Mouse (Mus musculus) hindlimb bud, embryonic 11.5 days (tissue): ENCODE results near the gene Npas2.

Experiments used
- DNase-seq: peaks from one replicate; pipeline ENCODE4 v3.0.0-alpha.2; 2012; ENCODE audit warnings: low read depth, low spot score; ENCODE audit errors: extremely low spot score

The Npas2 gene

DNA sequence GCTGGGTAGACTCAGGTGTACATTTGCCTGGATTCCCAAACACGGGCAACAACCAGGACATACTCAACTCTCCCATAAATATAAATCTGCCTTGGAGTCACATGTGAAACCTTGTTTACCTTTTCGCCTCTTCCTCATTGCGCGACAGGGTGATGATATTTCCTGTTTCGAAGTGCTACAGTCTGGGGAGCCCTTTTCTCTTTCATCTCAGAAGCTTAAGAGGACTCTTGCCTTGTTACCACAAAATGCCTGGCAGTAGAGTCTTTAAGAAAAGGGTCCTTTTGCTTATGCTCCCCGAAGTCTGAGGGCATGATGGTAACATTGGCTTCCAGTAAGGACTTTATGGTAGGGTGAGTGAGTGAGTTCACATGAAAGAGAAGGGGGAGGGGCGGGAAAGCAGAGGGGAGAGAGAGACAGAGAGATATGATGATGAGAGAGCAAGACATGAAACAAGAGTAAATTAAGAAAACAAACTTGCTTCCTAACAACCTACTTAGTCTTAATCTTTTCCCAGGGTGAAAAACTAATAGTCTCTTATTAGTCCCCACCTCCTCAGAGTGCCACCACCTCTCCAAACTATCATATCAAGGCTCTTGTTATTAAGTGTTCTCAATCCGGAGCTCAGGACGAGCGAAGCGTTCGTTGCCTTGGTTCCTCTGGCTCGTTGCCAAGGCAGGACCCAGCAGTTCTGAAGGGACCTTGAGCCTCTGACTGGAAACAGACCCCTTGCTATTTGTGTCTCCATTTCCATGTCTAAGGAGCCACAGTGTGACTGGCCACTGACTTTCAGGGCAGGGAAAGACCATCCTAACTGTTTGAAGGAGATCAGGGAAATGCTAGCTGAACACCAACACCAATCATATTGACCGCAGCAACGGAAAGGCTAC is 87.7 kb downstream of the Npas2 start:
- no peak for DNase-seq

DNA sequence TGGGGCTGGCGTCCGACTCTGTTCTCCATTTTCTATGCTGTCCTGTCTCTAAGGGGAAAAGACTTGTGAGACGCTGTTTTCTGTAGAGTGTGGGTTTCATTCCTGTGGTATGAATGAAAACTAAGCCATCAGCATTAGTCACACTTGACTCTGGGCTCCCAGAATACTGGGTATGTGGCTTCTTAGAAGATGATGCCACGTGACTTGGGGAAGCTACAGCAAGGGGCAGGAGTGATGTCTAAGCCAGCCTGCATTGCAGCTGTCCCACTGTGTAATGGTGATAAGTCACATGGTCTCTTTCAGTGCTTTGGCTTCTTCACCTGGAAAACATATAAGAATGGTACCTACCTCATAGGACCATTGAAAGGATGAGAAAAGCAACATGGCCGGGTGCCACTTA is 88.4 kb downstream of the Npas2 start:
- DNase-seq = no peak

DNA sequence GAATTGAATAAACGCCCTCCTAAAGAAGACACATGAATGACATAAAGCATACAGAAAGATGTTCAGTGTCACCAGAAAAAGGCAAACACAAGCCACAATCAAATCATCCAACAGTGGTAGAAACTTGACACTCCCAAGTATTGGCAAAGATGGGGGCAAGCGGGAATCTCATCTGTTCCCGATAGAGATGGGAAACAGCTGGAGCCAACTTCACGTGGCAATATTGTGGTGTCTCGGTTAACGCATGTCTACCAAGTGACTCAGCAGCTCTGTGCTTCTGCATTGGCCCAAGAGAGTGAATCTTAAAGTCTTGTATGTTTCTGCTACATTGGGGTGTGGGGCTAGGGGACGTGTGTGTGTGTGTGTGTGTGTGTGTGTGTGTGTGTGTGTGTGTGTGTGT is 89.8 kb downstream of the Npas2 start:
- no peak for DNase-seq

DNA sequence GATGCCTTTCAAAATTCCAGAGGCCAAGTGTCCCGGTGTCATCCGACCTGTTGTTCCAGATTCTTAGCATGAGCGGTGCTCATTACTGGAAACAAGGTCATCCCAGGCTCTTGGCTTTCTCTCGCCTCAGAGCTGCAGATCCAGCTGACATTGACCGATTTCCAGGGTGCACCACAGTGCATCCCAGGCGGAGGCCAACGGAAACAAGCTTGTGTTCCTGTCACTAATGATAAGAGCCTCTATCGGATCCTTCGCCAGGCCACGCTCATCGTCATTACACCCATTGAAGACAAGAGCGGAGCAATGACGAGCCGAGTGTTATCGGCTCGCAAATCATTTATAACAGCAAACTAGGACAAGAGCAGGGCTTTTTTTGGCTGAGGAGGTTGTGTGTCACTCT is 91.3 kb downstream of the Npas2 start:
- DNase-seq = no peak

DNA sequence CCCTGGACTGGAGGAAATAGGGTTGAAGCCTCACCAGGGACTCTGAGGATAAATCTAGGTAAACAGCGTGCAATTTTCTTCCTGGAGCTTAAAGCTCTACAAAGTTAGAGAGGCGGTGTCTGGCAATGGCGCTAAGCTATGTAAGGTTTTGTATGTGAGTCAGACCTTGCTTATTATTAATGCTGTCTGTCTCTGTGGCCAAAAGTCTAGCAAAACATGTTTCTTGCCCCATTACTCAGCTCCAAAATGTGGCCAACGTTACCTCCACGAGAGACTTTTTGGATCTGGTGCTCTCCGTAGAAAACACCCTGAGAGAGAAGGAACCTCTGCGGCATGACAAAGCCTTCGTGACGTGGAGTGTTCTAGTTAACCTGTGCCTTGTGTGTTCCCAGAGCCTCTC is 93.5 kb downstream of the Npas2 start:
- DNase-seq = no peak

DNA sequence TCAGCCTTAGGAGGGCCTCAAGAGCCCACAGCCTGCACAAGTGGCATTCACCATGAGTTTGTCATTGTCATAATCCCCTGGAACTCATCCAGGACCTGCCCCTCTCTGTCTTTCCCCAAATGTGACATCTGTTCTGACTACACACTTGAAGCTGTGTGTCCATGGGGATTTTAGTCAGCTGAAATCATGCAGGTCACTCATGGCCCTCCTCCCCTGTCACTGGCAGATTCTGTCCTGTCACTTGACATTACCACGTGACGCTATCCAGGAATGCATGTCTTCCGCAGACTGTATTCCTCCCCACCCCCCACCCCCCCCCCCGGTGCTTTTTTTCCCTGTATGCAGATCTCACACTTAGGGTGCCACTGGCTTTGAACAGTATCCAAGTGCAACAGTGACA is 94.3 kb downstream of the Npas2 start:
- no peak for DNase-seq

DNA sequence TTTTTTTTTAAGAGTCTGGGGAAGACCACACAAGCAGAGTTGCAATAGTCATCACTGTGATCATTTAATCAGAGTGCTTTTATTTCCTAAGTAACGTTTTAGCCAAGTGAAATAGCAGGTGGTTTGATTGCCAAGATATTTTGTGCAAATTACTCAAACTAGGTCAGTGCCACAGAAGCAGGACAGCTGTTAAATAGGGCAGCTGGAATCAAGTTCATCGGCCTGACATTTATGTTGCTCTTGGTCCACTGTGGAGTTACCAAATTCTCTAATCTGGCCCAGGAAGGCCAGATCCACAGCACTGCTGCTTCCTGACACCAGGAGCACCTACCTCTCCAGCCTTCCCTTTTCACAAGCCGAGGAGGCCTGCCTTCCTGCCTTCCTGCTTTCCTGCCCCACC is 94.9 kb downstream of the Npas2 start:
- no peak for DNase-seq

DNA sequence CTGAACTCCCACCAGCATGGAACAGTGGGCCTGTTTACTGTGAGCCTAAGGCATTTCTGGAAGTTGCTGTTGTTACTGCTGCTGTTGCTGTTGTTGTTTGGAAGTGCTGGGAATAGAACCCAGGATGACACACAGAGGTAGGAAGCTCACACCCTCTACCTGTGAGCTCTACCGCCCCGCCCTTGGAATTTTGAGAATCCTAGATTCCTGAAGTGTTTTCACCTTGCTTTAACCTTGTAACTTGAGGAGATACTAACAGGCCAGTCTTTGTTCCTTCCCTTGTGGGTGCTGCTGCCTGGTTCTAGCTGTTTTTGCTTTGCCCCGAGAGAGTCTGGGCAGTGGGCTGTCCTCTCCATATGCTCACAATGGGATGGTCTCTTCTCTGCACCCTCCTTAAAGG is 98.5 kb downstream of the Npas2 start:
- DNase-seq = no peak

DNA sequence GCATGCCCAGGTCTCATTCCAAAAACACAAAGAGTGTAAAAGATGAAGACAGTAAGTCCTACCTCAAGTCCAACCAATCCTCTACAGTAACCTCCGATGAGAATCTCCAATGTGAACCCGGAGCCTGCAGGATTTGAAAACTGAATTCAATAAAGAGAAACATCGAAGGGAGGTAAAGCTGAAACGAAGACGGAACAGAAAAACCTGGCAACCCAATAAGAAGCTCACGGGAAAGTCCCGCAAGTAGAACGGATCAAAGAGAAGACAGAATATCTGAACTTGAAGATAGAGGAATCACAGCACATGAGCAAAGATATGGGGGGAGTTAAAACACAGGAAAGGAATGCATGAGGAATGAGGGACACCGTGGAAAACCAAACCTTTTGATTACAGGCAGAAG is 104.8 kb downstream of the Npas2 start:
- no peak for DNase-seq

DNA sequence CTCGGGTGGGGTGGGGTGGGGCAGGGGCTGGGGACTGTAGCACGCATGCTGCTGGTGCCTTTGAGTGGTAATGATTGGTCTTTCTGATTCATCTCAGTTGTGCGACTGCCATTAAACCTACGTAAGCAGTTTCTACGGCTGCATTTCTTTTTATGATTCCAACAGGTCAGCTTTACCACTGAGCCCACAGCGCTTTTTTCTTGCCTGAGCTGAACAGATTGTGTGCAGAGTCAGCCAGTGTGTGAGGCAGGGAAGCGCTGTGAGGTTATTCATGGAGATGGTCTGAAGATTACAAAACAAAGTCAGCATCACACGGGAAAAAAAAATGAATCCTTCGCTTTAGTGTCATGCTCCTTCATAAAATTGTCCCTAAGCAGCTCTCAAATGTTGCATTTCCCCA is 106.7 kb downstream of the Npas2 start:
- DNase-seq = no peak

DNA sequence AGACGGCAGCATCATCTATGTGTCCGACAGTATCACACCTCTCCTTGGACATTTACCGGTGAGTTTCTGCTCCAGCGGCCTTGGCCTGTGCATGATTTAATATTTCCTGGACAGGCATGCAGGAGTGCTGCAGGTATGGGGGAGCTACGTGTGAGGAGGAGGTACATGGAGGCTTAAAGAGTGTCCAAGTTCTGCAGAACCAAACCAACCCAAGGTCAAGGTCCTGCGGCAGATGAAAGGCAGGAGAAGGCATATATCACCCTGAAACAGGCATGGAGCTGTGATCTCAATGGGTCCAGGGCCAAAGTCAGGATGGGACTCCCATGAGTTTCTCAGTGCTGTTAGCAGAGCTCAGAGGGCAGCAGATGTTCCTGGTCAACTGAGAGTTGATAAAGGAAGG is 107.1 kb downstream of the Npas2 start:
- no peak for DNase-seq

DNA sequence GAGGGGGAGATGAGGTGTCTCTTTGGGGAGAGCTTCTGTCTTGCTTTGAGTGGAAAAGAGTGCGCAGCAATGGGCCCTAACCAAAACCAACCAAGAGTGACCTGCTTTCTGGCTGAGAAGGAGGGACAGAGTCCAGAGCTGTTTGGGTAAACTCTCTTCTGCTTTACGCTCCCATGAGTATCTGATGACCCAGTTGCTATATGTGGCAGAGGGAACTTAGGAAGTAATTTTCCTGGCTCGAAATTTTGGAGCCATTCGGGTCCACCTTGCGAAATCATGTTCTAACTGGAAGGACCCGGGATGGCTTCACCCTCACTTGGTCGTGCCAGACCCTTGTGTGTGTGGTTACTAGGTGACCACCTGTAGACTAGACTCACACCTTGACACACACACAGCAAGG is 108.7 kb downstream of the Npas2 start:
- DNase-seq = no peak

DNA sequence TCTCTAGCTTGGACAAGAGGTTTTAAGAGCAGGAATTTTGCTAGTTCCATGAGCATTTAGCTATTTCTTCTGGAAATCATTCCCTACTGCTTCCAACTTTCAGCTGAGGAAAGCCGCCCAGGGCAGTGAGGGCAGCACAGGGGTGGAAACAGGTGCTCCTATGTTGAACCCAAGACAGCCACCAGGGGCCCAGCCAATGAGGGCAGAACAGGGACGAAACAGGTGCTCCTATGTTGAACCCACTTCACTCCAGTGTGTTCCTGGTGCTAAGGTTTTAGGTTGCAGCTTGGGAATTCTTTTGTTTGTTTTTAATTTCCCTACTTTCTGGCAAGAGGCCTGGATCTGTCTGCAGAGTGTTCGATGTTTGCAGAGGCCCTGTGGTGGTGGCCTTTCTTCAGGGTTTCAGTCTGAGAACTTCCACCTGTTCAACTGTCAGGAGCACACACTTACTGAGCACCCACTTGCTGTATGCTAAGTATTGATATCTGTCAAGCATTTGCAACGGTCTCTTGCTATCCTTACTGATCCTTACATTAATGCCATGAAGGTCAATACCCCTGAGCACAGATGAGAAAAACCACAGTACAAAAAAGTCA is 109.6 kb downstream of the Npas2 start:
- DNase-seq = no peak

DNA sequence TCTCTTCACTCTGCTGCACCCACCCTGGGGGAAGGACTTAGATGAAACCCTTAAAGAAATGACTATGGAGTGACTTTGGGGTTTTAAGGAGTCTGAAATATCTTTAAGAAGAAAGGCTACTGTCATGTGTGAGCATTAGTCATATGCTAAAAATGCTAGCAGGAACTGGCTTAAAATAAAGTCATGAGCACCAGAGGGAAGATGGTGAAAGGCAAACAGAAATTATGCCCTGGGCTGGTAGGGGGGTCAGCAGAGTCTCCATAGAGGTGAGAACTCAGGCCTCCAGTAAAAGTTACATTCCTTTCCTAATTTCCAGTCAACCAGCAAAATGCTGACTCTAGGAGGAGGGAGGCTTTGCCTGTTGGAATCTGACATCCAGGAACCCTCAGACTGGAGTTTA is 113.8 kb downstream of the Npas2 start:
- no peak for DNase-seq

DNA sequence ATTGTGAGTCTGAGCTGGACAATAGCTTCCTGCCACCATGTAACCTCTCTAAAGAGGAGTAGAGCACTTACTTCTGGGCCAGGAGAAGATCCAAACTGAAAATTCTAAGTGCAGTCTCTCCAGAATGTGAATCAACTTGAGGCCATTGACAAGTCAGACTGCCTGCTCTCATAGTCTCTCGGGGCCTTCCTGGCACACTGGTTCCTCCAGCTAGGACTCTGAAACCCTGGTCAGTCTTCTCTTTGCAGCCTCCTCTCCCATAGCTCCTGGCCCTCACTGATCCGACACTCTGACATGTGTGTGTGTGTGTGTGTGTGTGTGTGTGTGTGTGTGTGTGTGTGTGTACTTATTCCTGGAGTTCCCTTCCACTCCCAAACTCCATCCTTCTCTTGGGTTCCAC is 114.4 kb downstream of the Npas2 start:
- no peak for DNase-seq

DNA sequence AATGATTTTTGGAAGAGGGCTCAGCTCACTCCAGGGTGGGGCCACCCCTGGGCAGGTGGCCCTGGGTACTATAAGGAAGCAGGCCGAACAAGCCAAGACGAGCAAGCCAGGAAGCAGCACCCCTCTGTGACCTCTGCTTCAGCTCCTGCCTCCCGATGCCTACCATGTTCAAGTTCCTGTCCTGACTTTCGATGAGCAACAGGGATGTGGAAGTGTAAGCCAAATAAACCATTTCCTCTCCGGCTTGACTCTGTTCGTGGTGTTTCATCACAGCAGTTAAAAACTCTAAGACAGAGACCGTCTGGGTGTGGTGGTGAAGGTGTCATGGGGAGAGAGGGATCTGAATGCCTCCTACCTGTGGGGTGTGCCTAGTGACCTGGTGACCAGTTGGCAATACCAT is 116.0 kb downstream of the Npas2 start:
- DNase-seq = no peak

DNA sequence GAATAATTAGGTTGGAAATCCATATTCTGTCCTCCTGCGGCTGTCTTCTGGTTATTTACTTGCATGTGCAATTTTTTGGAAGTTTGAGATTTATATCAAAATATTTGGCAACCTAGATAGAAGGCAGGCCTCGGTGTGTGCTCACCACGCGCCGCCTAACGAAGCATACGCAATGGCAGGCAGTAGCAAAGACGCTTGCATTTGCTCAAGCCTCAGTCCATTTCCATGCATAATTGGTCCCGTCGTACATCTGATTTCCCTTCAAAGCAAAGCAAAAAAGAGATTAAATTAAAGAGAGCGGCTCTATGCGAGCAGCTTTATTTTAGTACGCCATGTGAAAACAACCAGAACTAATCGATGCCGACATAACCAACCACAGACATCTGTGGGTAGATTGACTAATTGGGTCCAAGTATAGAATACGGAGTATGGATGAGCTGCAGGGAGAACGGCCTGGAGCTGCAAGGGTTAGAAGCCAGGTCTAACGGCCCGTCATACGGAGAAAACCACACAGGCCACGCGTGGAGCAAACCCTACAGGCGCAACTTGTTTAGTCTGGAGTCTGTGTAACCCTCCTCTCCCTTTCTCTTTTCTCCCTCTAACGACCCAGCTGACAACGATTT is 118.9 kb downstream of the Npas2 start:
- no peak for DNase-seq

DNA sequence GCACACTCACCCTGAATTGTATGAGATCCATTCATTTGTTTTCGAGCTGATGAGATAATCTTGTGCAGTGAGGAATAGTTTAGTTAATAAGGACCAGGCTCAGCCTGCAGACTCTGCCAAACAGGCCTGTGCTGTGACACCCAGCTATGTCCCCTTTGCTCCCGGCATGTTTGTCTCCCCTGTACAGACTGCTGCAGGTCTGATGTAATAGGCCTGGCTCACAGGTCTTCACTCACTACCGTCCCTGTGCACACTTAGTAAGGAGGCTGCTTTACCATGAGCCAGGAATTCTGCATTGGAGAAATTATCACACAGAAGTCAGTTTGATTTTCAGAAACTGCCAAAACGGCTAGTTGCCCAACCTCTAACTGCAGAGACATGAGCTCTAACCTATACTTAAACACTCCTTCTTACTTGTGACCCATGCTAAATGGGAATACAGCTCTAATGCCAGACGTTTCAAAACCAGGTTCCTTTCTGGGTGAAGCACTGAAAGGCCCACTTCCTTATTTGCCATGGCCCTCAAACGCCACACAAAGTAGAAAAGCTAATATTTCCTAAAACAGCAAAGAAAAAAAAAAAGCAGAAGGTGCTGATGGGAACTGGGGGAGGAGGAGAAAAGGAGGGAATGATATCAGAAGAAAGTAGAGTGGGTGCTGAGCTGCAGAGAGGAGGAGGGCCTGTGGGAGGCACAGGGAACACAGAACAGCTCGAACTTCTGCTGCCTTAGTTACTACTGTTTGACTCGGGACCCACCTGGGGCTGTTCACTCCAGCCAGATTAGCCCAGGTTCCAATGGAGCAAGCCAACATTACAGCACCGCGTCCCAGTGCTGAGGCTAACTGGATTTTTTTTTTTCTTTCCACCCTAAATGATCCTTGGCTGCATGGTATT is 120.1 kb downstream of the Npas2 start:
- no peak for DNase-seq

DNA sequence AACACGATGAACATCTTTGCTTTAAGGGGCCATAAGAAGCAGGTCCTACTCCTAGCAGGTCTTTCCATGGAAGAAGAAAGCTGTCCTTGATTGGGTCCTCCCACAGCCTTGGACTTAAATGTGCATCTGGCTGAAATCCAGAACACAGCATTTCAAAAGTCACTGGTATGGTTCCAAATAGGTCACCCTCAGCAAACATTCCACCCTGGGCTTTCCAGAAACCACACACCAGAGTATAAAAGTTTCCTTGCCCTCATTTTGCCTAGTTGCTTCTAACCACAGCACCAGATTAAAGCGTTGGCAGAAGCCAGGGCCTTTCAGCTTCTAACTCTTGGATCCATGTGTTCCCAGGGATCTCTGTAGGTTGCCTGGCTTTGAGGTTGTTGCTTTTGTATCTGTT is 124.4 kb downstream of the Npas2 start:
- DNase-seq = no peak

DNA sequence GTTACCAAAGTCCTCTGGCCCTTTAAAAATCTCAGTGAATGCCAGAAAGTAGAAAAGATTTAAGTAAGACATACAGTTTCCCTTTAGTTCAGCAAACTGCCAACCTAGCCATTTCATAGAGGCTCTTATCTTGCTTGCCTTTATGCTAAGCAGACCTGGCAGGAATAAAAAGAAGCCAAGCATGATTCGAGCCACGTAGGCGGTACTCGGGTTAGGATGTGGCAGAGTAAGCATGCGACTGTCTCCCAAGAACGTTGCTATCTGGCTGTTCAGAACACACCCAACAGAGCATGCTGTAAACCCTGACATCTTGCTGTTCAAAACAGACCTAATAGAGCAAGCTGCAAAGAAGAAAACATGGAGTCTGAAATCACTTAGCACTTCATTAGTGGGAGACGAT is 125.3 kb downstream of the Npas2 start:
- no peak for DNase-seq

DNA sequence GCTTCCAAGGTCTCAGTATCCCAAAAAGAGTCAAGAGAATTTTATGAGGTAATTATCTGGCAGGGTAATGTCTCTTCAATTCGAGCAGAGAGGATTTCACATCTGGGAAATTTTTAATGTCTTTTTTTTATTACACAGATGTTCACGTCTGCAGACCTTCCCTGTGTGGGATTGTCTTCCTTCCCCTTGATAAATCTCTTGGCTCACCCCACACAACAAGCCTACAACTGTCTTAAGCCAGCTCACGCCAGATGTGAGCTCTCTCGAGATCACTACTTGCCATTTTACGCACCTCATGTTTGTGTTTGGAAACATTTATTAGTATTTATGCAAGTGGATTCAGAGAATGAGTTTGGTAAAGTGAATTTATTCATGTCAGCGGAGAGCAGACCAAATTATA is 128.4 kb downstream of the Npas2 start:
- DNase-seq = no peak
